Mouse (Mus musculus) embryo, embryonic 10 days (tissue): Measurements from ENCODE around the gene Dnajc7.

Experiments used
- DNase-seq: peaks from one replicate; pipeline ENCODE4 v3.0.0-alpha.2; 2015; ENCODE audit warnings: low spot score

Gene Dnajc7

GRCm38 (mm10) chr11:100579116-100579799, 40.7 kb downstream of the Dnajc7 start:
- no peak for DNase-seq

- no peak for DNase-seq
These were observed 41.9 kb downstream of the Dnajc7 start for GRCm38 (mm10) chr11:100577852-100578599.

- DNase-seq = no peak
These were observed 43.7 kb downstream of the Dnajc7 start for GRCm38 (mm10) chr11:100576256-100576655.

- no peak for DNase-seq
These were observed 44.5 kb downstream of the Dnajc7 start for GRCm38 (mm10) chr11:100575484-100575855.

- peak; percentile 65 for DNase-seq
These were observed 45.1 kb downstream of the Dnajc7 start, which contains the start of gene Cnp for GRCm38 (mm10) chr11:100574708-100575483. TSS of gene Cnp (plus strand) at chr11:100574904.

GRCm38 (mm10) chr11:100574188-100574587, 45.8 kb downstream of the Dnajc7 start:
- DNase-seq = no peak

- DNase-seq = no peak
These were observed 48.8 kb downstream of the Dnajc7 start for GRCm38 (mm10) chr11:100571202-100571567.

- peak; percentile 88 for DNase-seq
These were observed 49.4 kb downstream of the Dnajc7 start for GRCm38 (mm10) chr11:100570430-100571201.

GRCm38 (mm10) chr11:100569789-100570188, 50.2 kb downstream of the Dnajc7 start:
- no peak for DNase-seq

GRCm38 (mm10) chr11:100568692-100569091, 51.3 kb downstream of the Dnajc7 start:
- no peak for DNase-seq

GRCm38 (mm10) chr11:100567815-100568245, 52.1 kb downstream of the Dnajc7 start:
- no peak for DNase-seq

- no peak for DNase-seq
These were observed 52.7 kb downstream of the Dnajc7 start for GRCm38 (mm10) chr11:100567229-100567628.

GRCm38 (mm10) chr11:100564703-100565102, 55.3 kb downstream of the Dnajc7 start:
- DNase-seq = no peak

GRCm38 (mm10) chr11:100564297-100564696, 55.7 kb downstream of the Dnajc7 start:
- no peak for DNase-seq

- DNase-seq = no peak
These were observed 58.2 kb downstream of the Dnajc7 start for GRCm38 (mm10) chr11:100561748-100562147.

- peak; percentile 23 for DNase-seq
These were observed 60.5 kb downstream of the Dnajc7 start for GRCm38 (mm10) chr11:100559476-100559875.

GRCm38 (mm10) chr11:100557563-100557962, 62.4 kb downstream of the Dnajc7 start:
- DNase-seq = no peak

- DNase-seq = peak; percentile 87
These were observed 64.4 kb downstream of the Dnajc7 start for GRCm38 (mm10) chr11:100555583-100555982.

- no peak for DNase-seq
These were observed 67.1 kb downstream of the Dnajc7 start for GRCm38 (mm10) chr11:100552842-100553241.

GRCm38 (mm10) chr11:100550101-100550500, 69.9 kb downstream of the Dnajc7 start:
- no peak for DNase-seq

GRCm38 (mm10) chr11:100549466-100549865, 70.5 kb downstream of the Dnajc7 start:
- DNase-seq = no peak

- DNase-seq = no peak
These were observed 71.8 kb downstream of the Dnajc7 start for GRCm38 (mm10) chr11:100548141-100548540.
